Mouse (Mus musculus) neural tube, embryonic 13.5 days (tissue): ENCODE measurements around the gene Ttc30a1. TPM values are rescaled to one million over a fixed set of nuclear protein-coding genes. Genes with fewer than 3 reads are reported as not detected.

Source experiments
- polyA plus RNA-seq: library from polyadenylated mRNA; unstranded; fragments of >200 nt; fragmentation: Nextera tagmentation; extraction: Ambion mirVana; gene quantifications from 2 replicates; pipeline ENCODE4 v1.2.1, GENCODE M21; 2015

Ttc30a1 gene
- polyA plus RNA-seq, 1 experiment from 2014 or later: 7.9 TPM

Other genes with a start within 250 kb of the Ttc30a1 start
- gene Agps, start 149.8 kb downstream of the Ttc30a1 start, polyA plus RNA-seq: 36.5 and 42.2 TPM in 2 replicates
- gene Ttc30b, start 43.4 kb downstream of the Ttc30a1 start, polyA plus RNA-seq: 16.0 and 16.6 TPM in 2 replicates
- 0.65 and 1.1 TPM in 2 replicates for gene Ttc30a2, start 3.8 kb downstream of the Ttc30a1 start, polyA plus RNA-seq